Mouse (Mus musculus): ENCODE results near the gene Smad5. TPM values are rescaled to one million over a fixed set of nuclear protein-coding genes. Genes with fewer than 3 reads are reported as not detected.
A peak's percentile ranks its signal among the peaks of the same experiment; 100 is the strongest.

Gene Smad5
- total RNA-seq, 1 experiment from 2014 or later = 50.9 TPM

GRCm38 (mm10) chr13:56701924-56702323 is 886 bp upstream of the Smad5 start:
- DNase-seq = no peak

GRCm38 (mm10) chr13:56703222-56703870 is 536 bp downstream of the Smad5 start:
- DNase-seq = peak; percentile 85

GRCm38 (mm10) chr13:56703871-56704321 is 1.1 kb downstream of the Smad5 start:
- peak; percentile 27 for DNase-seq

GRCm38 (mm10) chr13:56704596-56704995 is 1.8 kb downstream of the Smad5 start:
- no peak for DNase-seq

GRCm38 (mm10) chr13:56707111-56707510 is 4.3 kb downstream of the Smad5 start:
- peak; percentile 14 for DNase-seq

- peak; percentile 40 for DNase-seq
Observed at GRCm38 (mm10) chr13:56707606-56708005, 4.8 kb downstream of the Smad5 start.

GRCm38 (mm10) chr13:56710620-56711019 is 7.8 kb downstream of the Smad5 start:
- DNase-seq = peak; percentile 11

- no peak for DNase-seq
Observed at GRCm38 (mm10) chr13:56712221-56712620, 9.4 kb downstream of the Smad5 start.

GRCm38 (mm10) chr13:56726551-56726950 is 23.7 kb downstream of the Smad5 start:
- no peak for DNase-seq

- DNase-seq = no peak
Observed at GRCm38 (mm10) chr13:56729046-56729445, 26.2 kb downstream of the Smad5 start.

GRCm38 (mm10) chr13:56734617-56735016 is 31.8 kb downstream of the Smad5 start:
- no peak for DNase-seq

- peak; percentile 61 for DNase-seq
Observed at GRCm38 (mm10) chr13:56735212-56735875, 32.5 kb downstream of the Smad5 start.

GRCm38 (mm10) chr13:56739556-56739955 is 36.7 kb downstream of the Smad5 start:
- no peak for DNase-seq

GRCm38 (mm10) chr13:56740496-56740895 is 37.7 kb downstream of the Smad5 start:
- no peak for DNase-seq

- no peak for DNase-seq
Observed at GRCm38 (mm10) chr13:56741691-56742090, 38.9 kb downstream of the Smad5 start.

GRCm38 (mm10) chr13:56742325-56742901 is 39.6 kb downstream of the Smad5 start:
- no peak for DNase-seq

- DNase-seq = no peak
Observed at GRCm38 (mm10) chr13:56746739-56747532, 44.1 kb downstream of the Smad5 start.

GRCm38 (mm10) chr13:56747554-56747953 is 44.7 kb downstream of the Smad5 start:
- no peak for DNase-seq

- no peak for DNase-seq
Observed at GRCm38 (mm10) chr13:56749377-56749776, 46.6 kb downstream of the Smad5 start.

- DNase-seq = no peak
Observed at GRCm38 (mm10) chr13:56751774-56752173, 49.0 kb downstream of the Smad5 start.

GRCm38 (mm10) chr13:56752474-56753191 is 49.8 kb downstream of the Smad5 start:
- DNase-seq = peak; percentile 20
